Mouse (Mus musculus) heart, postnatal 0 days (tissue): Measurements from ENCODE around the gene Akr1b8. TPM values are rescaled to one million over a fixed set of nuclear protein-coding genes. Genes with fewer than 3 reads are reported as not detected.
A peak's percentile ranks its signal among the peaks of the same experiment; 100 is the strongest.

ENCODE experiments used
- ATAC-seq: fragments of 200-750 bp; cut with Nextera tagmentation; 2 replicates; pipeline ENCODE4 v1.8.0; 2017; ENCODE audit warnings: low read depth, moderate number of reproducible peaks, moderate library complexity; ENCODE audit not compliant: insufficient read depth
- DNase-seq: peaks from one replicate; pipeline ENCODE4 v3.0.0-alpha.2; 2016; ENCODE audit warnings: low spot score
- H3K27ac ChIP-seq: fragments of 300-500 bp; sonication (generic); 2 replicates; pipeline ENCODE4 v1.5.1; 2014; ENCODE audit warnings: low read depth, mild to moderate bottlenecking
- H3K27me3 ChIP-seq: fragments of 300-500 bp; sonication (generic); 2 replicates; pipeline ENCODE4 v1.6.1; 2014; ENCODE audit warnings: low read length, mixed read lengths; ENCODE audit not compliant: control insufficient read depth, insufficient read depth
- H3K36me3 ChIP-seq: fragments of 300-500 bp; sonication (generic); replicated peaks from 2 replicates; pipeline ENCODE4 v1.6.1; 2014; ENCODE audit warnings: low read length, mixed read lengths; ENCODE audit not compliant: control insufficient read depth, insufficient read depth
- H3K4me1 ChIP-seq: fragments of 300-500 bp; sonication (generic); 2 replicates; pipeline ENCODE4 v1.6.1; 2014; ENCODE audit warnings: antibody characterized with exemption; ENCODE audit not compliant: control insufficient read depth, insufficient read depth
- H3K4me2 ChIP-seq: fragments of 300-500 bp; sonication (generic); 2 replicates; pipeline ENCODE4 v1.6.1; 2014; ENCODE audit warnings: low read depth, mild to moderate bottlenecking, low read length, moderate library complexity
- H3K4me3 ChIP-seq: fragments of 300-500 bp; sonication (generic); 2 replicates; pipeline ENCODE4 v1.5.1; 2014; ENCODE audit warnings: low read depth, low read length
- H3K9ac ChIP-seq: fragments of 300-500 bp; sonication (generic); replicated peaks from 2 replicates; pipeline ENCODE4 v1.6.1; 2014; ENCODE audit warnings: low read depth, low read length, mixed read lengths
- H3K9me3 ChIP-seq: fragments of 300-500 bp; sonication (generic); replicated peaks from 2 replicates; pipeline ENCODE4 v1.6.1; 2016; ENCODE audit warnings: low read length; ENCODE audit not compliant: control insufficient read depth
- CTCF ChIP-seq: IDR thresholded peaks from 2 replicates; pipeline ENCODE4 v1.5.1; 2016; ENCODE audit warnings: antibody characterized with exemption, control low read depth, low read depth
- EP300 ChIP-seq: IDR thresholded peaks from 2 replicates; pipeline ENCODE4 v1.6.1; 2016; ENCODE audit warnings: antibody characterized with exemption, low read depth
- WGBS: fragments of 180-500 bp; shearing (Covaris S2); extraction: QIAGEN DNeasy Blood & Tissue Kit; methylation state at CpG from one replicate; pipeline ENCODE4 v1.1.7; 2014; 5-methylcytosine and 5-hydroxymethylcytosine counted together
- polyA plus RNA-seq: library from polyadenylated mRNA; unstranded; fragments of >200 nt; fragmentation: Nextera tagmentation; extraction: Ambion mirVana; gene quantifications from 2 replicates; pipeline ENCODE4 v1.2.1, GENCODE M21; 2015
- total RNA-seq: library from RNA; depleted of rRNA; stranded (reverse); fragments of >200 nt; gene quantifications from 2 replicates; pipeline ENCODE4 v1.2.3, GENCODE M21; 2014; ENCODE audit warnings: low replicate concordance

Gene Akr1b8
- total and polyA plus RNA-seq, 2 experiments from 2014 or later = 1.3 to 8.5 TPM

DNA sequence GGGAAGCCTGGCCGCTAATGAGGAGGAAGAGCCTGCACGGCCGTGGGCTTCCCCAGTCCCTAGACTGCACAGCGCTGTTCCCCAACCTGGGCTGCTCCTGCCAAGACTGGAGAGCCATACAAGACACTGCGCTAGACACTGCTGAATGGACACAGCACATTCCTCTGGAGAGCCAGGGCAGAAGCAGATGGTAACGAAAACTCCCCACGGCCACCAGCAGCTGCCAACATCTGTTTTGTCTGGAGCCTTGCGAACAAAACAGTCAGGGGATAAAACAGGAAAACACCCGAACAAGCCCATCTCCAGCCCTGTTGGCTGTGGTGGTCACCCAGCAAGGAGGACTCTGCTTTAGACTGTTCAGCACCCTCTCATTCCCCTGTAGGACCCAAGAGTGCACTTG, 40.5 kb upstream of the Akr1b8 start:
- H3K36me3 ChIP-seq = peaks cover 39% of the 10 kb centered on the region
- no peak overlapping the region for H3K9ac ChIP-seq
- no peak for DNase-seq
- no peaks in the 10 kb centered on the region for H3K9me3 ChIP-seq
- H3K27me3 ChIP-seq = no peaks in the 10 kb centered on the region
- H3K4me3 ChIP-seq = no peak overlapping the region
- no peak overlapping the region for H3K27ac ChIP-seq
- no peak overlapping the region for H3K4me2 ChIP-seq
- H3K4me1 ChIP-seq = peaks cover 5% of the 10 kb centered on the region; the same call in 1 of the 2 replicates
- 68% methylated on average over 9 of the region's 9 CpGs for WGBS
- no peak for ATAC-seq
- TF ChIP-seq CTCF (no peak), EP300 (no peak)

DNA sequence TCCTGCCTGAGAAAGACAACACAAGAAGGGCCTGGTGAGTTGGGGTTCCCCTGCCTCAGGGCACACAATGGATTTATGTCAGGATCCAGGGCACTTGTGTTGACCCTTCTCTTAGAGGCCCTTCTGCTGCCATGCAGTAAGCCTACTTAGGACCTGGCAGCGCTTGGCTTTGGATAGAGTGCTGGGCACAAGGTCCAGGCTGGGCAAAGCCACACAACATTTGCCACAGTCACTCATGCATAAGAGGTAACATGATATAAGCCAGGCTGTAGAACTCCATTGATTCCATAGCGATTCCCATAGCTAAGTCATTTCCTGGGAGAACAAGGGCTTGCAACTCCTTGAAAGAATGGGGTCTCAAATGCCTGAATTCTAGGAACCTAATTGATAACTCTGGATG, 40.0 kb upstream of the Akr1b8 start:
- Histone ChIP-seq H3K36me3 (peaks cover 34% of the 10 kb centered on the region), H3K9me3 (no peaks in the 10 kb centered on the region), H3K9ac (no peak overlapping the region), H3K4me2 (no peak overlapping the region), H3K4me3 (no peak overlapping the region), H3K27ac (no peak overlapping the region), H3K27me3 (no peaks in the 10 kb centered on the region), H3K4me1 (peaks cover 5% of the 10 kb centered on the region; the same call in 1 of the 2 replicates)
- TF ChIP-seq EP300 = no peak
- no peak for TF ChIP-seq CTCF
- WGBS = 91% methylated on average over 2 of the region's 2 CpGs
- no peak for ATAC-seq
- DNase-seq = no peak

DNA sequence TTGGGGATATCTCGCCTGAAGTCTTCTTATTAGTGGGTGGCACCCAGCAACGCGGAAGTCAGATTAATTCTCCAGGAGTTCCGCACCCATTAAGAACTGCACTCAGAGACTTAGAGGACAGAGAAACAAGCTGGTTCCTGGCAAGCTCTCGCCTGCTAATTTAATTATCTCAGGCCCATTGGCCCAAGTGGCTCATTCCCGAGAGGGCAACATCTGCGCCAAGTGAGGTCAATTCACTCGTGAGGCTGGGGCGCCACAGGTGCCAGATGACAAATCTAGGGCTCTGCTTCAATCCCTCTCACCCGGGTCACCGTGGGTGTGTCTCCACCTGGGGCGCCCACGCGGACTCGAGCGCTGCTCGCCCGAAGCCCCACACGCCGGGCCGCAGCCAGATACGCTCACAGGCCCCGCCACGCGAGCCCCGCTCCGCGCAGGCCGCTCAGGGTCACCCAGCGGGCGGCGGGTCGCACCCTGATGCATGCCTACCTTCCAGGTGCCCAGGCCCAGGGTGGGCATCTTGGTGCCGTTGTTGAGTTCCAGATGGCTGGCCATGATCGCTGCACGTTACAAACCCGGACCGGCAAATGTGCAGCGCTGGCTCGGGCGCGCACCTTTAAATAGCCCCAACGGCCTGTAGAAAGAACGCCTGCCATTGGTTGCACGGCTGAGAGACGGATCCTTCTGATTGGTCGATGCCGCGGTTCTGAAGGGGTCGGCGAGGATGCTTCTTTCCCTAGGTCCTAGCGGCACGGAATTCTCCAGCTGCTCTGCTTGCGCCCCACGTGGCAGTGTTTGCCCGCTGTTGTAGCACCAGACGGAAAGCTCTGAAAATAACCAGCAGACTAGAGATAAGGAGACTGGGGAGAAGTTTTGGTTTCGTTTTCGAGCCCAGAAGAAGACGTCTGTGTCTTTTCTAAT, 36.8 kb upstream of the Akr1b8 start, which contains the start of gene Akr1b3:
Akr1b3 (minus strand) TSS at position 625 of the 918 bp plus-strand sequence.
- peak within 1 kb of the TSS; percentile 64 for H3K9ac ChIP-seq
- peak within 1 kb of the TSS; percentile 89 for H3K27ac ChIP-seq
- H3K4me2 ChIP-seq = peak within 1 kb of the TSS; percentile 68
- no peaks in the 10 kb centered on the region for H3K27me3 ChIP-seq
- H3K4me1 ChIP-seq = peaks cover 5% of the 10 kb centered on the region; the same call in 1 of the 2 replicates
- H3K9me3 ChIP-seq = no peaks in the 10 kb centered on the region
- peak; percentile 99 for DNase-seq
- peak; percentile 100 for ATAC-seq
- TF ChIP-seq EP300 = no peak
- TF ChIP-seq CTCF = peak; percentile 39
- WGBS = under 1% methylated on average over 60 of the region's 60 CpGs
- H3K36me3 ChIP-seq = peaks cover 2% of the 10 kb centered on the region; the same call in 1 of the 2 replicates
- peak within 1 kb of the TSS; percentile 58 for H3K4me3 ChIP-seq

DNA sequence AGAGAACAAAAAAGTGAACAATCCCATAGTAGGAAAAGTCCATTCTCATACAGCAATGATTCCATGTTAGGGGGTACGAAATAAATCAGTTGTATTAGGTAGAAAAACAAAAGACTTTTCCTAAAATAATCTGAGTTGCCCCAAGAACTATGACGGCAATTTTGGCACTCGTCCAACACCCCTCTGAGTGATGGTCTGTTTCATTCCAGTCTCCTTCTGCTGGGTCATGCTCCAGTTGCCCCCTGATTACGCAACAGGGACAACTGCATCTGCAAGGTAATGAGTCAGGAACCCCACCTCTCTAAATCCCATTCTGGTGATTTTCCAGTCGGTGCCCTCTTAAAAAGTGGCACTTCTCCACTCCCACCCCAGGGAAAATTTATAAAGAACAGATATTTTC, 35.7 kb upstream of the Akr1b8 start:
- TF ChIP-seq CTCF (no peak), EP300 (no peak)
- no peak for DNase-seq
- Histone ChIP-seq H3K4me2 (peak overlapping the region; percentile 68), H3K27ac (peak overlapping the region; percentile 89), H3K4me3 (peak overlapping the region; percentile 58), H3K4me1 (peaks cover 5% of the 10 kb centered on the region; the same call in 1 of the 2 replicates), H3K36me3 (no peaks in the 10 kb centered on the region), H3K9me3 (no peaks in the 10 kb centered on the region), H3K27me3 (no peaks in the 10 kb centered on the region), H3K9ac (peak overlapping the region; percentile 64)
- no peak for ATAC-seq
- 23% methylated on average over 5 of the region's 5 CpGs for WGBS

GRCm38 (mm10) chr6:34318636-34319035, 35.3 kb upstream of the Akr1b8 start:
- Histone ChIP-seq H3K9ac (no peak overlapping the region), H3K36me3 (no peaks in the 10 kb centered on the region), H3K4me1 (peaks cover 5% of the 10 kb centered on the region; the same call in 1 of the 2 replicates), H3K9me3 (no peaks in the 10 kb centered on the region), H3K4me2 (no peak overlapping the region), H3K27me3 (no peaks in the 10 kb centered on the region), H3K4me3 (no peak overlapping the region), H3K27ac (no peak overlapping the region)
- no peak for DNase-seq
- no peak for ATAC-seq
- 68% methylated on average over 6 of the region's 6 CpGs for WGBS
- TF ChIP-seq CTCF (no peak), EP300 (no peak)
